Comparison of ENCODE assay signal across 24 mouse cellular contexts in the genomic region with DNA sequence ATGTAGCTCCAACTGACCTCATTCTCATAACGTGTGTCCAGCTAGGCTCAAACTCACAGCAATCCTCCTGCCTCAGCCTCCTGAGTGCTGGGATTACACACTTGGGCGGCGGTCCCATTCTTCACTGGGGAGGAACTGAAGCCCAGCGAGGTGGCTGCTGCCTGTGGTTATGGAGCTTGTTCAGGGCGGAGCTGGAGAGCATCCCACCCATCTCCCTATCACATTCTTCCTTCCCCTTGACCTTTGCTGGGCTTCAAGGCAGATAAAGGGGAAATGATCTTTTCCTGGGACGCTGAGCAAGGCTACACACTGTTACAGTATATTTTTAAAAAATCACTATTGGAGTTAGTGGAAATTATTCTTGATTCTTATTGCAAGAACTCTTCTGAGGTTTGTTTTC.
"Had no signal": no experiment of that assay in that cellular context is flagged by ENCODE, and none has a peak within 500 bp of the region (broad histone marks: within the 10 kb centered on the region; RNA-seq: fewer than 3 reads in every experiment).

No protein-coding gene starts in this region.

- H3K4me1 ChIP-seq: intestine, embryonic 15.5 days; limb, embryonic 15.5 days; liver, embryonic 12.5 days had no signal

- DNase-seq: gastrocnemius, adult 2 months; gastrocnemius, postnatal 10 days; gastrocnemius, postnatal 25 days; heart, adult 18-20 months; heart, postnatal 14 days; heart, postnatal 36 days; kidney, adult 18-20 months; kidney, adult 8-10 months; kidney, postnatal 10 days; kidney, postnatal 25 days; kidney, postnatal 4 days had no signal

- H3K4me3 ChIP-seq: gastrocnemius, adult 2 months; heart, embryonic 13.5 days; heart, embryonic 15.5 days; intestine, embryonic 15.5 days; layer of hippocampus, adult 2 months; left cerebral cortex, adult 2 months; limb, embryonic 13.5 days; limb, embryonic 15.5 days; liver, embryonic 12.5 days had no signal

- H3K27me3 ChIP-seq: heart, embryonic 13.5 days; heart, embryonic 15.5 days; intestine, embryonic 15.5 days; limb, embryonic 13.5 days; limb, embryonic 15.5 days; liver, embryonic 12.5 days had no signal

- H3K36me3 ChIP-seq: heart, embryonic 13.5 days; heart, embryonic 15.5 days; intestine, embryonic 15.5 days; limb, embryonic 13.5 days; limb, embryonic 15.5 days; liver, embryonic 12.5 days had no signal

- ATAC-seq: hindbrain, embryonic 16.5 days; inflammation-experienced regulatory T-cells, adult 6 months; intestine, embryonic 15.5 days; intestine, postnatal 0 days; liver, embryonic 12.5 days had no signal

- H3K27ac ChIP-seq: gastrocnemius, adult 2 months; heart, embryonic 13.5 days; heart, embryonic 15.5 days; hindbrain, embryonic 14.5 days; intestine, embryonic 15.5 days; layer of hippocampus, adult 2 months; left cerebral cortex, adult 2 months; limb, embryonic 13.5 days; limb, embryonic 15.5 days; liver, embryonic 12.5 days; liver, embryonic 14.5 days had no signal

- H3K9me3 ChIP-seq: heart, embryonic 13.5 days; heart, embryonic 15.5 days; intestine, embryonic 15.5 days; limb, embryonic 13.5 days; limb, embryonic 15.5 days; liver, embryonic 12.5 days had no signal
